Mouse (Mus musculus): ENCODE measurements around the gene Cdk17. TPM values are rescaled to one million over a fixed set of nuclear protein-coding genes. Genes with fewer than 3 reads are reported as not detected.

Cdk17 gene
- polyA plus RNA-seq, 1 experiment from 2014 or later, result 39.7 TPM

DNA sequence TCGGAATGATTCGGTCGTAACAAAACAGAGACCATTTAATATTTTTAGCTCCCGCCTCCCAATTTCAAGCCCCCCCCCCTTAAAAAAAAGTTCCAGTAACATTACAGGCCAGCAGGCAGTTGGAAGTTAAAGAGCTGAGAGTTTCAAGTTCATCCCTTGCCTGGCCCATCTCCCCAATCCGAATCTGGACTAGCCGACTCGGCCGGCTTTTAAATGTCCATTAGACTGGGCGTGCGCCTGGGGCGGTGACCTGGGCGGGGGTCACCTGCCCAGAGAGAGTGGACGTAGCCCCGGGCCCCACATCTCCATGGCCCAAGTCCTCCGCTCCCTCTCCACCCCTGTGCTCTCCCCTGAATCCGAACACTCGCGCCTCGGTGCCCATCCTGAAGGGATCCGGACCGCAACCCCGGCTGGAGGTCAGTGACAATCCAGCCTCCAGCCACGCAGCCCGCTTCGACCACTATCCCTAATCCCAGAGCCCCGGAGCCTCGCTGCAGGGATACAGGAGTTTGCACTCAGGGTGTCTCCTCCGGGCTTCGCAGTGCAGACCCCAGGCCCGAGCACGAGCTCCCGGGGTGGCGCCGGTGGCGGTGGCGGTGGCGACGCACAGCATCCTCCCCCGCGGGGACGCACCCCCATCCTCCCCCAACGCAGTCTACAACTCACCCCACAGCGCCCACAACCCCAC is 149.4 kb downstream of the Cdk17 start:
- DNase-seq (ENCODE audit: low spot score) (peak; percentile 60), ATAC-seq (ENCODE audit: insufficient read depth, low FRiP score, low TSS enrichment) (peak; percentile 21; the same call in 1 of the 2 replicates)
- Histone ChIP-seq H3K9me3 (ENCODE audit: control insufficient read depth, low read length) (no peaks in the 10 kb centered on the region), H3K4me1 (ENCODE audit: control insufficient read depth, insufficient read depth, low read length) (no peaks in the 10 kb centered on the region), H3K27ac (ENCODE audit: low read depth, low read length) (peak overlapping the region; percentile 74), H3K4me2 (ENCODE audit: low read depth) (peak overlapping the region; percentile 87), H3K36me3 (ENCODE audit: control insufficient read depth, insufficient read depth, low read length) (no peaks in the 10 kb centered on the region), H3K27me3 (ENCODE audit: control insufficient read depth, insufficient read depth, low read length) (no peaks in the 10 kb centered on the region), H3K4me3 (ENCODE audit: low read depth, low read length) (peak overlapping the region; percentile 61), H3K9ac (ENCODE audit: low read length) (peak overlapping the region; percentile 86)
- 0% methylated on average over 42 of the region's 43 CpGs for WGBS

DNA sequence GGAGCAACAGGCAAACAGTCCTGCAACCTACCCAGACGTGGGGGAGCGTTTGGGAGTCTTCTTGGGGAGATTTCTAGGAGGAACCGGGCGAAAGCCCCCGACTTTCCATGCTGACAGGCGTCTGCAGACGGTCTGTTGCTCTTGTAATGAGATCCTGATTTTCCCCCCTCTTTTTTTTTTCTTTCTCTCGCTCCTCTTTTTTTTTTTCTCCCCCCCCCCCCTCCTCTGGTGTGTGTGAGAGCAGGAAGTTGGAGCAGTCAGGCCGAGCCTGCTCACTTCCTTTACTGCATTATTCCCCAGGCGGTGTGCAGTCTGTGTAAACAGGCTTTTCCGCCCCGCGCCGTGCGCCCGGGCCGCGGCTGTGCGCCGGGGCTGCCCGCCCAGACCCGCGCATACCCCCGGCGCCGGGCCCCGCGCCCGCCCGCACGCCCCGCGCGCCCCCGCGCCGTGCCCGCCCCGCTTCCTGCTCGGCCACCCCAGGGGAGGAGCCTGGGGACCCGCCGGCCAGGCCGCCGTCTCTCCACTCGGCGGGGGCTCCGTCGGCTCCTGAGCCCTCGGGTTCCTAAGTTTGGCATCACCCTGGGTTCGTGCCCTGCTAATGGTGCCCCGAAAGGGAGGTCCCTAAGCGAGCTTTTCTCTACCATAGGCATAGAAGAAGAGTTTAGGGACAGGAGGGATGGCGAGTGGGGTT is 150.2 kb downstream of the Cdk17 start, which contains the start of gene Elk3:
Gene Elk3, minus strand, starts transcription at position 415 of the 691 bp plus-strand sequence.
- ATAC-seq (ENCODE audit: insufficient read depth, low FRiP score, low TSS enrichment), result peak; percentile 76
- WGBS, result 0% methylated on average over 26 of the region's 53 CpGs

GRCm38 (mm10) chr10:93311576-93311975 is 150.9 kb downstream of the Cdk17 start:
- ATAC-seq (ENCODE audit: insufficient read depth, low FRiP score, low TSS enrichment), result no peak
- Histone ChIP-seq H3K4me2 (ENCODE audit: low read depth) (peak overlapping the region; percentile 87; the same call in 1 of the 2 replicates), H3K36me3 (ENCODE audit: control insufficient read depth, insufficient read depth, low read length) (no peaks in the 10 kb centered on the region), H3K27me3 (ENCODE audit: control insufficient read depth, insufficient read depth, low read length) (no peaks in the 10 kb centered on the region), H3K4me1 (ENCODE audit: control insufficient read depth, insufficient read depth, low read length) (no peaks in the 10 kb centered on the region), H3K9me3 (ENCODE audit: control insufficient read depth, low read length) (no peaks in the 10 kb centered on the region), H3K4me3 (ENCODE audit: low read depth, low read length) (no peak overlapping the region; the same call in 1 of the 2 replicates), H3K9ac (ENCODE audit: low read length) (no peak overlapping the region), H3K27ac (ENCODE audit: low read depth, low read length) (no peak overlapping the region)
- 7% methylated on average over 4 of the region's 4 CpGs for WGBS
- DNase-seq (ENCODE audit: low spot score), result no peak

More for the DNA sequence above, 150.2 kb downstream of the Cdk17 start, which contains the start of gene Elk3:
- peak; percentile 57 for DNase-seq (ENCODE audit: low spot score)
- Histone ChIP-seq H3K27me3 (ENCODE audit: control insufficient read depth, insufficient read depth, low read length) (no peaks in the 10 kb centered on the region), H3K9me3 (ENCODE audit: control insufficient read depth, low read length) (no peaks in the 10 kb centered on the region), H3K4me3 (ENCODE audit: low read depth, low read length) (peak within 1 kb of the TSS; percentile 61), H3K4me1 (ENCODE audit: control insufficient read depth, insufficient read depth, low read length) (no peaks in the 10 kb centered on the region), H3K27ac (ENCODE audit: low read depth, low read length) (peak within 1 kb of the TSS; percentile 74), H3K9ac (ENCODE audit: low read length) (peak within 1 kb of the TSS; percentile 86), H3K36me3 (ENCODE audit: control insufficient read depth, insufficient read depth, low read length) (no peaks in the 10 kb centered on the region), H3K4me2 (ENCODE audit: low read depth) (peak within 1 kb of the TSS; percentile 87)

MicroRNAs within 50 kb of the gene (microRNA counts, 519-probe panel; counts per million panel counts)
- 171 counts per million, percentile 57 among the panel's probes with 10 or more counts for microRNA mmu-miR-1931

Small RNA genes within 50 kb of the gene (microRNA-seq; reads per million reads assigned to microRNA genes)
- not detected for gene Mir1931

Other genes starting within 250 kb of the Cdk17 start
- gene Cfap54, start 79.3 kb upstream of the Cdk17 start, polyA plus RNA-seq (2014; fragmentation: Nextera tagmentation; extraction: Ambion mirVana), result 0.21 and 0.35 TPM in 2 replicates
- gene Elk3, start 150.3 kb downstream of the Cdk17 start, polyA plus RNA-seq (2014; fragmentation: Nextera tagmentation; extraction: Ambion mirVana), result 21.9 and 28.1 TPM in 2 replicates